Mouse (Mus musculus) kidney, embryonic 15.5 days (tissue): ENCODE measurements around the gene Galnt18. TPM values are rescaled to one million over a fixed set of nuclear protein-coding genes. Genes with fewer than 3 reads are reported as not detected.

Experiments
- ATAC-seq: fragments of 200-750 bp; cut with Nextera tagmentation; replicated peaks from 2 replicates; pipeline ENCODE4 v1.8.0; 2017; ENCODE audit warnings: moderate TSS enrichment; ENCODE audit not compliant: low FRiP score
- H3K27ac ChIP-seq: fragments of 300-500 bp; sonication (generic); 2 replicates; pipeline ENCODE4 v1.5.1; 2015; ENCODE audit warnings: mild to moderate bottlenecking, inconsistent platforms
- H3K27me3 ChIP-seq: fragments of 300-500 bp; sonication (generic); 2 replicates; pipeline ENCODE4 v1.6.1; 2015; ENCODE audit warnings: inconsistent platforms
- H3K36me3 ChIP-seq: fragments of 300-500 bp; sonication (generic); 2 replicates; pipeline ENCODE4 v1.6.1; 2015; ENCODE audit warnings: inconsistent platforms
- H3K4me1 ChIP-seq: fragments of 300-500 bp; sonication (generic); 2 replicates; pipeline ENCODE4 v1.6.1; 2015; ENCODE audit warnings: inconsistent platforms
- H3K4me2 ChIP-seq: fragments of 300-500 bp; sonication (generic); 2 replicates; pipeline ENCODE4 v1.6.1; 2015; ENCODE audit warnings: moderate library complexity, mild to moderate bottlenecking, inconsistent platforms
- H3K4me3 ChIP-seq: fragments of 300-500 bp; sonication (generic); replicated peaks from 2 replicates; pipeline ENCODE4 v1.5.1; 2015; ENCODE audit warnings: mild to moderate bottlenecking, inconsistent platforms
- H3K9ac ChIP-seq: fragments of 300-500 bp; sonication (generic); 2 replicates; pipeline ENCODE4 v1.6.1; 2015; ENCODE audit warnings: mild to moderate bottlenecking, inconsistent platforms
- H3K9me3 ChIP-seq: fragments of 300-500 bp; sonication (generic); replicated peaks from 2 replicates; pipeline ENCODE4 v1.6.1; 2016; ENCODE audit warnings: inconsistent platforms
- WGBS: fragments of 180-500 bp; shearing (Covaris S2); methylation state at CpG from one replicate; pipeline ENCODE4 v1.1.7; 2015; ENCODE audit warnings: mixed read lengths; 5-methylcytosine and 5-hydroxymethylcytosine counted together
- polyA plus RNA-seq: library from polyadenylated mRNA; unstranded; fragments of >200 nt; fragmentation: Nextera tagmentation; extraction: Ambion mirVana; gene quantifications from 2 replicates; pipeline ENCODE4 v1.2.1, GENCODE M21; 2015

The Galnt18 gene
- polyA plus RNA-seq, 1 experiment from 2014 or later = 31.8 TPM

DNA sequence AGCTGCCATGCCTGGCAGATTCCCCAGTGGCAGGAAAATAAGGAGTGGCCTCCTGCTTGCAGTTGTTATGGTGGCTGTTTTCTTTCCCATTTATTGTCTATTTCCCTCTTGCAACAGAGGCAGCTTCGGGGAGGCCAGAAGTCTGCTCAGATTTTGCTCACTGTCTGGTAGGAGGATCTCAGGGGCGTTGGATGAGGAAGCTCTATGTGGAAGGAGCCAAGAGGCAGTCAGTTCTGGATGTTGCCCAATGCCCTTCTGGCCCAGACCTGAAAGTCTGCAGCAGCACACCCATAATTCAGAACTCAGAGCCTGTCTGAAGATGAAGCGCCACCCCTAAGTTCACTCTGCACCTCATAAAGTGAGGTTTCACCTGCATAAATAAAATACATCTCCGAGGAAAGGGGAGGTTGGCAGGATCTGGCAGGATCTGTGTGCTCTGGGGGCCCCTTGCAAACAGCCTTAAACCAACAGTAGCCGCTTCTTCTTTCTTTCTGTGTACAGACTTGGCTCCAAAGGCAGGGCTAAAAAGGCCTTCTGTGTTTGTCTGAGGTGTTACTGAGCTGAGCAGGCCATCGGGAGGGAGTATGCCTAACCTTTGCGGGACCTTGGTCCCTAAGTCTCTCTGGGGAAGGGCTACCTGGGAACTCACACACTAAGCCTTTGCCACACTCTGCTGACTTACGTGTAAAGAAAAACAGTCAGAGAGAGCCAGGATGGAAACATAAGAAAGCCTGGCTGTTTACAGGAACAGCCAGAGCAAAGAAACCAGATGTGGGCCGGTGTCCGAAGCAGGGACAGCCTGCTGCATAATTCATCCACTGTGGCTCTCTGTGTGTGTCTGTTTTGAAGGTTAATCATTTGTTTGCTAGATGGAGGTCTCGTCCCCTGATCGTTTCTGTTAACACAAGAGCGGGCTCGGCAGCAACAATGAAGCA lies 116.4 kb downstream of the Galnt18 start:
- Histone ChIP-seq H3K27me3 (no peaks in the 10 kb centered on the region), H3K9me3 (no peaks in the 10 kb centered on the region), H3K27ac (peak overlapping the region; percentile 43; the same call in 1 of the 2 replicates), H3K36me3 (no peaks in the 10 kb centered on the region), H3K4me2 (no peak overlapping the region), H3K9ac (no peak overlapping the region), H3K4me3 (no peak overlapping the region), H3K4me1 (peaks cover 21% of the 10 kb centered on the region)
- ATAC-seq = 0 out of 2 replicates have a peak, but pooled peaks have one; percentile 64
- WGBS = 23% methylated on average over 14 of the region's 14 CpGs

GRCm38 (mm10) chr7:111658579-111658978 lies 121.2 kb downstream of the Galnt18 start:
- Histone ChIP-seq H3K4me2 (no peak overlapping the region), H3K4me1 (peaks cover 9% of the 10 kb centered on the region), H3K9ac (no peak overlapping the region), H3K27me3 (no peaks in the 10 kb centered on the region), H3K27ac (no peak overlapping the region), H3K9me3 (no peaks in the 10 kb centered on the region), H3K36me3 (no peaks in the 10 kb centered on the region), H3K4me3 (no peak overlapping the region)
- no peak for ATAC-seq
- WGBS = 85% methylated on average over 4 of the region's 4 CpGs

DNA sequence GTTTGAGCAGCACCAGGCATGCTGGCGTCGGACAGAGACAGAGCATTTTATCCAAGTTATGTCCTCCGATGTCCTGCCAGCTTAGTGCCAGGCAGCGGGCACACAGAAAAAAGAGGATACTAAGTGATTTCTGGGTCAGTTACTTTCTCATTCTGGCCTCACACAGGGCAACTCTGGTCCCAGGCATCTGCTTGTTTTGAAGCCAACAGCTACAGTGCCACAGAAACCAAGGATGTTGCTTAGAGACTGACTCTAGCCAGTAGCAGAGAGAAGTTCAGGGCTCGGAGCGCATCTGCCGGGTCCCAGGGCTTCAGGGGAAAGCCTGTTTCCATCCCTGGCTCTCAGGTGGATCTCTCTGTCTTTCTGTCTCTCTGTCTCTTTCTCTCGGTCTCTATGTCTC lies 124.8 kb downstream of the Galnt18 start:
- WGBS = 86% methylated on average over 8 of the region's 8 CpGs
- Histone ChIP-seq H3K9ac (no peak overlapping the region), H3K4me2 (no peak overlapping the region), H3K36me3 (no peaks in the 10 kb centered on the region), H3K9me3 (no peaks in the 10 kb centered on the region), H3K27ac (no peak overlapping the region), H3K4me3 (no peak overlapping the region), H3K4me1 (no peaks in the 10 kb centered on the region), H3K27me3 (no peaks in the 10 kb centered on the region)
- no peak for ATAC-seq

GRCm38 (mm10) chr7:111654526-111654925 lies 125.3 kb downstream of the Galnt18 start:
- no peak overlapping the region for H3K4me2 ChIP-seq
- H3K9ac ChIP-seq = no peak overlapping the region
- no peaks in the 10 kb centered on the region for H3K9me3 ChIP-seq
- H3K4me1 ChIP-seq = no peaks in the 10 kb centered on the region
- H3K36me3 ChIP-seq = no peaks in the 10 kb centered on the region
- no peak overlapping the region for H3K27ac ChIP-seq
- ATAC-seq = no peak
- no peak overlapping the region for H3K4me3 ChIP-seq
- H3K27me3 ChIP-seq = no peaks in the 10 kb centered on the region

DNA sequence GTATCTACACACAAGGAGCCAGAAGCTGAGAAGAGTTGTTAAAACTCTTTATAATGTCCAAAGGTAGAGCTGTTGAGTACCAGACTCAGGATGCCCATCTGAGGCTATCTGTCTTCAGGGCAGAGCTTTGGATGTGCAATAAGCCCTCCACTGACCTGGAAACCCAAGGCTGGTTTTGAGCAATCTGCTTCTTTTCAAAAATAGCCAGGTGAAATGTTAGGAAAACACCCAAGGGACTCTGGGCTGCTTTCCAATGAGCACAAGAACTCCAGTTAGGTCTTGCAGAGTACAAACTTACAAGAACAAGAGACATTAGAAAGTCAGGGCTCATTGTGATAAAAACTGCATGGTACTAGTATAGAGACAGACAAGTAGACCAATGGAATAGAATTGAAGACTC lies 135.4 kb downstream of the Galnt18 start:
- no peaks in the 10 kb centered on the region for H3K9me3 ChIP-seq
- no peak overlapping the region for H3K4me3 ChIP-seq
- H3K36me3 ChIP-seq = no peaks in the 10 kb centered on the region
- no peak overlapping the region for H3K4me2 ChIP-seq
- H3K27ac ChIP-seq = no peak overlapping the region
- ATAC-seq = no peak
- no peaks in the 10 kb centered on the region for H3K4me1 ChIP-seq
- H3K9ac ChIP-seq = no peak overlapping the region
- no peaks in the 10 kb centered on the region for H3K27me3 ChIP-seq

GRCm38 (mm10) chr7:111638899-111639298 lies 140.9 kb downstream of the Galnt18 start:
- Histone ChIP-seq H3K27ac (no peak overlapping the region), H3K36me3 (no peaks in the 10 kb centered on the region), H3K9me3 (no peaks in the 10 kb centered on the region), H3K27me3 (no peaks in the 10 kb centered on the region), H3K4me1 (0 out of 2 replicates have a peak, but pooled peaks cover 7% of the 10 kb centered on the region), H3K4me2 (no peak overlapping the region), H3K4me3 (no peak overlapping the region), H3K9ac (no peak overlapping the region)
- ATAC-seq = no peak
- WGBS = 59% methylated on average over 2 of the region's 2 CpGs

DNA sequence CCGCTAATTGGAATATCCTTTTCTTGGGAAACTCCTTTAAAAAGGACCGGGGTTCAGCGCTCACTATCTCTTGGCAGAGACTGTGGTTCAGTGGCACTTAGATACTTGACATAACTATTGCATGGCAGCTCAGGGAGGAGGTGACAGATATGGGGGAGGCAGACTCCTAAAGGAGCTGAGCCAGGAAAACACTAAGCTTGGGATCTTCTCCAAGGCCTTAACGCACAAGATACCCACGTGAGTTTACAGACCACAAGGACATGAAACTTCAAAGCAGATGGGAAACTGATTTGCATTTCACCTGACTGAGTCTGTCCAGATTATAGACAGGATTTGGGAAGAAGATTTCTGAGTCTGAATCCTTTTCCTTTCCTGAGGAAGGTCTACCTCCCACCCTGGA lies 141.3 kb downstream of the Galnt18 start:
- no peak overlapping the region for H3K9ac ChIP-seq
- H3K36me3 ChIP-seq = no peaks in the 10 kb centered on the region
- H3K4me3 ChIP-seq = no peak overlapping the region
- H3K27ac ChIP-seq = no peak overlapping the region
- no peak overlapping the region for H3K4me2 ChIP-seq
- H3K27me3 ChIP-seq = no peaks in the 10 kb centered on the region
- 57% methylated on average over 5 of the region's 5 CpGs for WGBS
- H3K9me3 ChIP-seq = no peaks in the 10 kb centered on the region
- H3K4me1 ChIP-seq = 0 out of 2 replicates have a peak, but pooled peaks cover 7% of the 10 kb centered on the region
- no peak for ATAC-seq

- no peak overlapping the region for H3K4me2 ChIP-seq
- 0 out of 2 replicates have a peak, but pooled peaks cover 7% of the 10 kb centered on the region for H3K4me1 ChIP-seq
- 52% methylated on average over 2 of the region's 2 CpGs for WGBS
- H3K27me3 ChIP-seq = no peaks in the 10 kb centered on the region
- H3K4me3 ChIP-seq = no peak overlapping the region
- no peak for ATAC-seq
- H3K27ac ChIP-seq = no peak overlapping the region
- no peaks in the 10 kb centered on the region for H3K36me3 ChIP-seq
- no peak overlapping the region for H3K9ac ChIP-seq
- no peaks in the 10 kb centered on the region for H3K9me3 ChIP-seq
Observed at GRCm38 (mm10) chr7:111637866-111638448, 141.8 kb downstream of the Galnt18 start.

- WGBS = 91% methylated on average over 5 of the region's 5 CpGs
- 0 out of 2 replicates have a peak, but pooled peaks cover 7% of the 10 kb centered on the region for H3K4me1 ChIP-seq
- no peak overlapping the region for H3K4me3 ChIP-seq
- ATAC-seq = no peak
- no peak overlapping the region for H3K4me2 ChIP-seq
- no peaks in the 10 kb centered on the region for H3K9me3 ChIP-seq
- no peak overlapping the region for H3K9ac ChIP-seq
- H3K36me3 ChIP-seq = no peaks in the 10 kb centered on the region
- no peaks in the 10 kb centered on the region for H3K27me3 ChIP-seq
- H3K27ac ChIP-seq = no peak overlapping the region
Observed at GRCm38 (mm10) chr7:111636503-111636902, 143.3 kb downstream of the Galnt18 start.

- Histone ChIP-seq H3K4me1 (no peaks in the 10 kb centered on the region), H3K27ac (no peak overlapping the region), H3K9ac (no peak overlapping the region), H3K4me3 (no peak overlapping the region), H3K36me3 (no peaks in the 10 kb centered on the region), H3K4me2 (no peak overlapping the region), H3K27me3 (no peaks in the 10 kb centered on the region), H3K9me3 (no peaks in the 10 kb centered on the region)
- 60% methylated on average over 4 of the region's 4 CpGs for WGBS
- ATAC-seq = no peak
Observed at GRCm38 (mm10) chr7:111631265-111631664, 148.5 kb downstream of the Galnt18 start.

DNA sequence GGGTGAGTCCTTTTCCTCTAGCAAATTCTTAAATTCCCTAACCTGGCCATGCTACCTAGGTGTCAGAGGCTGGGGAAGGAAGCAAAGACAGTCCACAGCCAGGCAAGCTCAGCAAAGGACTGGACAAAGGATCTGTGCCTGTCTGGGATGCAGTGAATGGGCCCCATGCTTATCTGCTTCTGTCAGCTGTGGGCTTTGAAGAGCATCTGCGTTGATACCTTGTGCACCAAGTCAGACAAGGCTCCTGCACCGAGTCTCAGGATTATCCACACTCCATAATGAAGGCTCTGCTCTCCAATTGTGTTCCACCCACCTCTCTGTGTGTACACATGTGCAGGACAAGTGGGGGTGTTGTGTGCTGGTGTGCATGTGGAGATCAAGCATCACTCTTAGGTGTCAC lies 153.5 kb downstream of the Galnt18 start:
- H3K9ac ChIP-seq = no peak overlapping the region
- no peaks in the 10 kb centered on the region for H3K36me3 ChIP-seq
- 87% methylated on average over 2 of the region's 2 CpGs for WGBS
- no peaks in the 10 kb centered on the region for H3K4me1 ChIP-seq
- no peak for ATAC-seq
- no peaks in the 10 kb centered on the region for H3K27me3 ChIP-seq
- no peak overlapping the region for H3K27ac ChIP-seq
- H3K9me3 ChIP-seq = no peaks in the 10 kb centered on the region
- H3K4me2 ChIP-seq = no peak overlapping the region
- H3K4me3 ChIP-seq = no peak overlapping the region

- Histone ChIP-seq H3K27me3 (no peaks in the 10 kb centered on the region), H3K27ac (no peak overlapping the region), H3K4me2 (no peak overlapping the region), H3K9me3 (no peaks in the 10 kb centered on the region), H3K9ac (no peak overlapping the region), H3K4me3 (no peak overlapping the region), H3K36me3 (no peaks in the 10 kb centered on the region), H3K4me1 (no peaks in the 10 kb centered on the region)
- WGBS = 68% methylated on average over 5 of the region's 5 CpGs
- no peak for ATAC-seq
Observed at GRCm38 (mm10) chr7:111625736-111626135, 154.0 kb downstream of the Galnt18 start.
